Mouse (Mus musculus) hindbrain, embryonic 13.5 days (tissue): ENCODE data around the gene Kdelr3. TPM values are rescaled to one million over a fixed set of nuclear protein-coding genes. Genes with fewer than 3 reads are reported as not detected.
A peak's percentile ranks its signal among the peaks of the same experiment; 100 is the strongest.

Source experiments
- ATAC-seq: fragments of 200-750 bp; cut with Nextera tagmentation; 2 replicates; pipeline ENCODE4 v1.8.0; 2017; ENCODE audit warnings: moderate TSS enrichment; ENCODE audit not compliant: low FRiP score
- H3K27ac ChIP-seq: fragments of 300-500 bp; sonication (generic); 2 replicates; pipeline ENCODE4 v1.5.1; 2015; ENCODE audit warnings: inconsistent platforms, mild to moderate bottlenecking, moderate library complexity
- H3K27me3 ChIP-seq: fragments of 300-500 bp; sonication (generic); 2 replicates; pipeline ENCODE4 v1.6.1; 2015; ENCODE audit warnings: mild to moderate bottlenecking, inconsistent platforms
- H3K36me3 ChIP-seq: fragments of 300-500 bp; sonication (generic); 2 replicates; pipeline ENCODE4 v1.6.1; 2015; ENCODE audit warnings: mild to moderate bottlenecking, inconsistent platforms
- H3K4me1 ChIP-seq: fragments of 300-500 bp; sonication (generic); replicated peaks from 2 replicates; pipeline ENCODE4 v1.6.1; 2015; ENCODE audit warnings: inconsistent platforms
- H3K4me2 ChIP-seq: fragments of 300-500 bp; sonication (generic); 2 replicates; pipeline ENCODE4 v1.6.1; 2015; ENCODE audit warnings: inconsistent platforms, mild to moderate bottlenecking, moderate library complexity
- H3K4me3 ChIP-seq: fragments of 300-500 bp; sonication (generic); 2 replicates; pipeline ENCODE4 v1.5.1; 2015; ENCODE audit warnings: mild to moderate bottlenecking, inconsistent platforms
- H3K9ac ChIP-seq: fragments of 300-500 bp; sonication (generic); 2 replicates; pipeline ENCODE4 v1.6.1; 2015; ENCODE audit warnings: mild to moderate bottlenecking, inconsistent platforms
- H3K9me3 ChIP-seq: fragments of 300-500 bp; sonication (generic); 2 replicates; pipeline ENCODE4 v1.6.1; 2016; ENCODE audit warnings: inconsistent platforms
- WGBS: fragments of 180-500 bp; shearing (Covaris S2); methylation state at CpG from one replicate; pipeline ENCODE4 v1.1.7; 2015; 5-methylcytosine and 5-hydroxymethylcytosine counted together
- microRNA-seq: library from miRNA; unstranded; fragments of <30 nt; microRNA quantifications from one replicate; pipeline ENCODE4, GENCODE M21; 2016
- polyA plus RNA-seq: library from polyadenylated mRNA; unstranded; fragments of >200 nt; fragmentation: Nextera tagmentation; extraction: Ambion mirVana; gene quantifications from 2 replicates; pipeline ENCODE4 v1.2.1, GENCODE M21; 2015

Gene Kdelr3
- polyA plus RNA-seq, 1 experiment from 2014 or later: 12.5 TPM

DNA sequence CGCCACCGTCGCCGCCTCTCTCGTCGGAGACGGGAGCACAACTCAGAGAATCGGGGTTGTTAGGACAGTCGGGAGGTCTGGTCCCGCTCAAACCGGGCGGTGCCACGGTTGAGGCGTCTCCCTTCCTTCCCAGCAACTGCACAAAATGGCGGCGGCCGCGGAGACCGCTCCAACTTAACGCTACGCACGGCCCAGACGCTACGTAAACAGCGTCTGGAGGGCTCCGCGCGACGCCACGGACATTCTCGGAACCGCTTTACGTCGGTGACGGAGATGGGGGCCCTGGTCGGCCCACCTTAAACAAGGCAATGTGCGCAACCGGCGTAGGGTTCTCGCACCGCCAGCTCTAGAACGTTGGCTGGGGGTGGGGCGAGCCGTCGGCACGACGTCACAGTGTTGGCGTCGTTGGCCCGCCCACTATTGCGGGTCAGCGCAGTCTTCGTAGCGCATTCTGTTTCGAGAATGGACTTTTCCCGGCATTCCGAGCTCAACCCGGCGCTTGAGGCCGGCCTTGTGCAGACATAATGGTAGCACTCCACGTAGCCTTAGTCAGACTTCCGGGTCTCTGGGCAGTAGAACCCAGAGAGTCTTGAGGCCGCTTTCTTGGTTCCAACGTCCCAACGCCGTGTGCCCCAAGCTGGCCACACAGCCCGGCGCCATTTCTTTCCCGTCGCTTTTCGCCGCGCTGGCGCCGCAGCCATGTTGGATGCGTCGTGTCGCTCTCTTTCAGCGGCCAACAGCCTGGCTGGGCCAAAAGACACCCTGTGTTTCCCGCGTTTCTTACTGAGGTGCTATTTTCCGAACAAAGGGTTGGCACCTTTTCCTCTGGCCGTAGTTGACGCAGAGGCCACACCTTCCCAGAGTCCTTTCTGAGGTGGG, 30.4 kb downstream of the Kdelr3 start, which contains the start of gene Ddx17:
Gene Ddx17, minus strand, starts transcription at position 332 of the 879 bp plus-strand sequence.
- no peaks in the 10 kb centered on the region for H3K9me3 ChIP-seq
- H3K4me3 ChIP-seq: peak within 1 kb of the TSS; percentile 89
- peak within 1 kb of the TSS; percentile 99 for H3K27ac ChIP-seq
- peaks cover 25% of the 10 kb centered on the region for H3K36me3 ChIP-seq
- WGBS: 2% methylated on average over 81 of the region's 84 CpGs
- peak; percentile 98 for ATAC-seq
- H3K9ac ChIP-seq: peak within 1 kb of the TSS; percentile 98
- H3K4me2 ChIP-seq: peak within 1 kb of the TSS; percentile 81
- peaks cover 37% of the 10 kb centered on the region for H3K4me1 ChIP-seq
- peaks cover 6% of the 10 kb centered on the region; the same call in 1 of the 2 replicates for H3K27me3 ChIP-seq

DNA sequence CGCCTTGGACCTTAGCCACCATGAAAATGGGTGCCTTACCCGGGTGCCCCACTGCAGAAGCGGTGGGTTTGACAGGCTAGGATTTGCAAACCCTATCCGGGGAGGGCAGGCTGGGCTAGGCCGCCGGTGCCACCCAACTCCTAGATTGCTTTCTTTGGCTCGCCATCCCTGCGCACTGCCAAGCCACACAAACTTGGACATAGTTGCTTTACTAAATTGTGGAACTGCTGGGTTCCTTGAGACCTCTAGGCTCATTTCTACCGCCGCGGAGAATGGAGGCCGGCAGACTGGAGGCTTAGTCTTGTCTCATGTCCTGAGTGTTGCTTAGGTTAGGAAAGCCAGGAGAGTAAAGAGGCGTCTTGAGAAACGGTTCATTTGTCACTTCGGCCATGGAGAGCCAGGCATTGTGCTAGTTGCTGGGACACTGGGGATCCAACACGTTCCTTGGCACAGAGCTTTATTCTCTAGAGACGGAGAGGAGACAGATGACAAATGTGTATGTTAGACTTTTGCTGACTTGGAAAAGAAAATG, 31.1 kb downstream of the Kdelr3 start:
- Histone ChIP-seq H3K27ac (peak overlapping the region; percentile 99), H3K9ac (peak overlapping the region; percentile 74), H3K9me3 (no peaks in the 10 kb centered on the region), H3K4me3 (peak overlapping the region; percentile 89), H3K36me3 (peaks cover 18% of the 10 kb centered on the region), H3K27me3 (peaks cover 9% of the 10 kb centered on the region; the same call in 1 of the 2 replicates), H3K4me1 (peaks cover 34% of the 10 kb centered on the region), H3K4me2 (peak overlapping the region; percentile 57)
- ATAC-seq: peak; percentile 21
- 76% methylated on average over 17 of the region's 17 CpGs for WGBS

DNA sequence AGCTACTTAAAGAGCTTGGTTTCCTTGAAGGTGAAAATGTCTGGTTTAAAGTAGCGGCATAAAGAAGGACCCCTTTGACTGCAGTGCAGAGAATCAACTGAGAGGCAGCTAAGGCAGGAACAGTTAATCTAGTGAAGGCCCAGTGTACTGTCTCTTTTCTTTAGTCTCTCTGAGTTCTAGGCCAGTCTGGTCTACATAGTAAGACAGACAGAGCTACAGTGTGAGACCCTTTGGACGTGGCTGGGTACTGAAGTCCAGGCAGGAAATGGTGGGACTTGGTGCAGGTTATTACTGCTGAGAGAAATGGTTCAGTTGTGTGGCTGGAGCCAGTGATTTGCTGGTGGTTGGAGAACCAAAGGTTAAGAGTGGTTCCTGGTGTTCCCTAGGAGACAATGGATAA, 32.0 kb downstream of the Kdelr3 start:
- no peak overlapping the region for H3K9ac ChIP-seq
- no peak overlapping the region for H3K4me3 ChIP-seq
- H3K36me3 ChIP-seq: peaks cover 9% of the 10 kb centered on the region
- H3K9me3 ChIP-seq: no peaks in the 10 kb centered on the region
- no peak overlapping the region for H3K27ac ChIP-seq
- H3K27me3 ChIP-seq: peaks cover 9% of the 10 kb centered on the region; the same call in 1 of the 2 replicates
- peaks cover 29% of the 10 kb centered on the region for H3K4me1 ChIP-seq
- 94% methylated on average over 2 of the region's 2 CpGs for WGBS
- ATAC-seq: no peak
- no peak overlapping the region for H3K4me2 ChIP-seq

DNA sequence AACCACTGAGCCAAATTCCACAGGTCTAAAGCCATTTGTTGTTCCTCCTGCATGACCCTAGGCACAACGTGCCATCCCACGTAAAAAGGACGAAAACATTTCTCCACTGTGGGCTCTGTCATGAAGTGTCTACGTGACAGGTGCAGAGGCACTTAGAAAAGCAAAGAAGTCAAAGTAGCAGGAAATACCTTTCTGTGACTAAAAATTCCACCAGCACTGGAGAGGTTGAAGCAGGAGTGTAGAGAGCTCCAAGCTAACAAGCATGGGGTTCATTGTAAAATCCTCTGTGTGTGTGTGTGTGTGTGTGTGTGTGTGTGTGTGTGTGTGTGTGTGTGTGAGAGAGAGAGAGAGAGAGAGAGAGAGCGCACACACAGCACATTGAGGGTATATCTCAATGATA, 36.4 kb downstream of the Kdelr3 start:
- Histone ChIP-seq H3K36me3 (no peaks in the 10 kb centered on the region), H3K27me3 (peaks cover 14% of the 10 kb centered on the region; the same call in 1 of the 2 replicates), H3K4me3 (no peak overlapping the region), H3K27ac (no peak overlapping the region), H3K9ac (no peak overlapping the region), H3K4me2 (no peak overlapping the region), H3K9me3 (no peaks in the 10 kb centered on the region), H3K4me1 (peaks cover 1% of the 10 kb centered on the region; the same call in 1 of the 2 replicates)
- 92% methylated on average over 5 of the region's 5 CpGs for WGBS
- no peak for ATAC-seq

DNA sequence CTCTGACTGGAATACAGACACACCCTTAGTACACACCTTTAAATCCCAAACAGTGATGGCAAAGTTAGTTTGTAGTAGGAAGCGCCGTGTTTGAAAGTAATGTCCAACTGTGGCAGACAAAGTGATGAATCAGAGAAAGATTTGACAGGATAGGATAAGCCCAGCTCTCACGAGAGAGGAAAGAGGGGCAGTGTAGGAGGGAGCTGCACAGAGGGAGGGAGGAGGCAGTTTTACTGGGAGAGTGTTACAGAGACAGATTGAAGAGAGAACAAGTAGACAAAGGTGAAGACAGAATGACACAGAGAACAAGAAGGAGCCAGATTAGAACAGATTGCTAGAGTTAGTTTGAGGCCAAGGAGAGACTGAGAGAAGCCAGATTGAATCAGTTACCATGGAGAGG, 43.4 kb downstream of the Kdelr3 start:
- H3K27ac ChIP-seq: no peak overlapping the region
- no peaks in the 10 kb centered on the region for H3K9me3 ChIP-seq
- H3K36me3 ChIP-seq: no peaks in the 10 kb centered on the region
- no peak for ATAC-seq
- H3K4me2 ChIP-seq: no peak overlapping the region
- 79% methylated on average over 3 of the region's 3 CpGs for WGBS
- H3K4me1 ChIP-seq: no peaks in the 10 kb centered on the region
- no peak overlapping the region for H3K9ac ChIP-seq
- H3K4me3 ChIP-seq: no peak overlapping the region
- H3K27me3 ChIP-seq: no peaks in the 10 kb centered on the region

DNA sequence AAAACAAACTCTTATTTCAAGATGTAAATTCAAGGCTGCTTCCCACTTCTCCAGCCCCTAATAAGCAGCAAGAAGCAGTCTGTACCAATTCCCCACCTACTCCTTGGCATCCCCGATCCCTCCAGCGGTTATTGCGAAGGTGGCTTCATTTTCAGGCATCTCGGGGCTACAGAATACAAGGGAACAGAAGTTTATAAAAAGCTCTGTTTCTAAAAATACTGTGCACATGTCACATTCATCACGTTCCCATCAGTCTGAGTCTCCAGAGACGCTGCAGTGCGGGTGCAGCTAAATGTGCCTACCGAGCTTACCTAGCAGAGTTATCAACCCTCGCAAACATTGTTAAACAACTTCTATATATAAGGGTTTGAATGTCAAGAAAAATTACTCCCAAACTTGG, 46.2 kb downstream of the Kdelr3 start:
- Histone ChIP-seq H3K9ac (no peak overlapping the region), H3K27me3 (no peaks in the 10 kb centered on the region), H3K4me1 (no peaks in the 10 kb centered on the region), H3K36me3 (no peaks in the 10 kb centered on the region), H3K27ac (no peak overlapping the region), H3K4me2 (no peak overlapping the region), H3K4me3 (no peak overlapping the region), H3K9me3 (no peaks in the 10 kb centered on the region)
- ATAC-seq: no peak
- WGBS: 88% methylated on average over 9 of the region's 9 CpGs

DNA sequence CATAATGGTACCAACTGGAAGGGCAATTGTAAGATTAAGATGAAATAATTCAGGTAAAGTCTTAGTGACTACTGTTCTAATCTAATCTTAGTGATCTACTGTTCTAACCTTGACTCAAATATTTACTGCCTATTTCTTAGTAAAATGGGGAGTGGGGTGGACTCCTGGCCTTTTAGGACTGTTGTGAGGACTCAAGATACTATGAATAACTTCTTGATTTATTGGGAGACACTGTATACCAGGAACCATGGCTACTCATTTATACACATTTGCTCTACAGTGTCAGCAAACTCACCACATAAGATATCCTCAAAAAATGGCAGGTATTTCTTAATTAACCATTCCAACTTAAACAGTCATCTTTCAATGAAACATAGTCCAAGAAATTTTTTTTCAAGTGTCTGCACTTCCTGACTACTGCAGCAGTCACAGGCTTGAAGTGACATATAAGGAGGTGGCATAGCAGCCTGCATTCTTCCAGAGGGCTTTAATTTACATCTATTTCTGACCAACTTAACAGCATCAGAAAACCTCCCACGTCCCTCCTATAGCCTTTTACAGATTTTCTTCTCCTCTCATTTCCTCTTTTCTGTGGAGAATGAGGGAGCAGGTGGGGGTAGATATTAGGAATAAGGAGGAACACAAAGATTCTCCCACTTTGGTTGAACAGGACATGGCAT, 59.5 kb downstream of the Kdelr3 start:
- no peaks in the 10 kb centered on the region for H3K4me1 ChIP-seq
- no peak overlapping the region for H3K4me3 ChIP-seq
- no peak overlapping the region for H3K9ac ChIP-seq
- no peak overlapping the region for H3K27ac ChIP-seq
- no peaks in the 10 kb centered on the region for H3K9me3 ChIP-seq
- no peak for ATAC-seq
- H3K4me2 ChIP-seq: no peak overlapping the region
- 70% methylated on average over 1 of the region's 1 CpGs for WGBS
- H3K36me3 ChIP-seq: no peaks in the 10 kb centered on the region
- no peaks in the 10 kb centered on the region for H3K27me3 ChIP-seq

DNA sequence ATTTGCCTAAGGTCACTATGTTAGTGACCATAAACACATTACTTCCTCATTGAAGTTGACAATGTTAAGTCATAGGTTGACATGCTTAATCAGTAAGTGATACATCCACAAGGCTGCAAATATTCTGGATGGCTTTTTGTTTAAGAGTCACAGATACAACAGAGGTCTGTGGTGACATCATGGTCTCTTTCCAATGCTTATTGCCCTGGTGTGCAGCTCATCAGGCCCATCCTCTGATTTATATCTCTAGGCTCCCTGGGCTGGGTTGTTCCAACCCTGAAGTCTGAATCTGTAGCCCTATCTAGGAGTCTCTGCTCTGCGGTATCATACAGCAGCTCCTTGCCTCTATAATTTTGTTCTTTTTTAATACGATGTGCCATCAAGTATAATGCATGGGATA, 60.7 kb downstream of the Kdelr3 start:
- Histone ChIP-seq H3K9ac (no peak overlapping the region), H3K36me3 (no peaks in the 10 kb centered on the region), H3K27ac (no peak overlapping the region), H3K4me2 (no peak overlapping the region), H3K27me3 (no peaks in the 10 kb centered on the region), H3K9me3 (no peaks in the 10 kb centered on the region), H3K4me3 (no peak overlapping the region), H3K4me1 (no peaks in the 10 kb centered on the region)
- ATAC-seq: no peak
- WGBS: 95% methylated on average over 2 of the region's 2 CpGs

Small RNA genes lying within 50 kb of the gene (microRNA-seq; reads per million reads assigned to microRNA genes)
- not detected for gene Gm44302

Other genes with a start within 250 kb of the Kdelr3 start
- 1.7 and 2.8 TPM in 2 replicates for gene Baiap2l2, start 230.9 kb upstream of the Kdelr3 start, polyA plus RNA-seq
- gene Pla2g6, start 188.0 kb upstream of the Kdelr3 start, polyA plus RNA-seq: 34.5 and 35.5 TPM in 2 replicates
- gene Maff, start 169.8 kb upstream of the Kdelr3 start, polyA plus RNA-seq: 0.83 and 0.84 TPM in 2 replicates
- gene Tmem184b, start 112.8 kb upstream of the Kdelr3 start, polyA plus RNA-seq: 37.7 and 39.2 TPM in 2 replicates
- gene Csnk1e, start 60.8 kb upstream of the Kdelr3 start, polyA plus RNA-seq: 231 and 245 TPM in 2 replicates
- gene Kcnj4, start 11.2 kb upstream of the Kdelr3 start, polyA plus RNA-seq: not detected in 2 replicates
- 59.2 and 61.0 TPM in 2 replicates for gene Ddx17, start 30.3 kb downstream of the Kdelr3 start, polyA plus RNA-seq
- gene Dmc1, start 88.7 kb downstream of the Kdelr3 start, polyA plus RNA-seq: 0.82 and 1.00 TPM in 2 replicates
- gene Fam227a, start 142.5 kb downstream of the Kdelr3 start, polyA plus RNA-seq: 5.4 and 5.6 TPM in 2 replicates
- 84.2 and 85.8 TPM in 2 replicates for gene Cby1, start 142.8 kb downstream of the Kdelr3 start, polyA plus RNA-seq
- 246 and 253 TPM in 2 replicates for gene Tomm22, start 154.4 kb downstream of the Kdelr3 start, polyA plus RNA-seq
- gene Josd1, start 171.5 kb downstream of the Kdelr3 start, polyA plus RNA-seq: 19.1 and 20.2 TPM in 2 replicates
- gene Gtpbp1, start 174.4 kb downstream of the Kdelr3 start, polyA plus RNA-seq: 44.8 and 45.2 TPM in 2 replicates
- gene Sun2, start 226.1 kb downstream of the Kdelr3 start, polyA plus RNA-seq: 9.8 and 10.2 TPM in 2 replicates